Mouse (Mus musculus): ENCODE measurements around the gene Hint2.

- no peak for TF ChIP-seq CHD2 (IDR thresholded peaks at IDR 0.05; ENCODE audit: low read depth, low read length)
- no peak for TF ChIP-seq MAFK (IDR thresholded peaks at IDR 0.05; ENCODE audit: insufficient read depth, low read depth, low read length)
- TF ChIP-seq ZC3H11A (IDR thresholded peaks at IDR 0.05; ENCODE audit: borderline replicate concordance, low read depth, low read length), result no peak
Observed at GRCm38 (mm10) chr4:43631956-43632920, 24.0 kb downstream of the Hint2 start.

Measured in ES-E14 (cell line).